Mouse (Mus musculus) CH12.LX (cell line): ENCODE measurements at regions not wholly inside any gene's neighbourhood (a gene's known extent, or its start where the extent isn't known, plus 50 kb on each side); places are given as distances from the start of the nearest gene placed in this dataset.

ENCODE experiments used
- CHD1 ChIP-seq: IDR thresholded peaks from 2 replicates; pipeline ENCODE4 v1.6.1; 2012; ENCODE audit warnings: low read depth, low read length, improper control_type of control experiment, inconsistent platforms
- CTCF ChIP-seq, 2 experiments: IDR thresholded peaks in 1 of 2; conservative IDR thresholded peaks in 1 of 2; 2 replicates each; pipeline ENCODE4 v1.5.1; 2011 to 2012; ENCODE audit warnings: low read depth in 2 of 2, low read length in 2 of 2, improper control_type of control experiment in 1 of 2, inconsistent platforms in 1 of 2, mild to moderate bottlenecking in 1 of 2, moderate library complexity in 1 of 2
- E2F4 ChIP-seq: IDR thresholded peaks from 2 replicates; pipeline ENCODE4 v1.6.1; 2011; ENCODE audit warnings: low read depth, low read length, improper control_type of control experiment; ENCODE audit not compliant: insufficient replicate concordance
- MAFK ChIP-seq: IDR thresholded peaks from 2 replicates; pipeline ENCODE4 v1.6.1; 2011; ENCODE audit warnings: low read length, improper control_type of control experiment; ENCODE audit not compliant: insufficient replicate concordance
- MEF2A ChIP-seq: IDR thresholded peaks from 2 replicates; pipeline ENCODE4 v1.6.1; 2014; ENCODE audit warnings: low read depth, mild to moderate bottlenecking, inconsistent platforms, low read length, improper control_type of control experiment, borderline replicate concordance
- MYC ChIP-seq: IDR thresholded peaks from 2 replicates; pipeline ENCODE4 v1.6.1; 2011; ENCODE audit warnings: low read depth, mild to moderate bottlenecking, improper control_type of control experiment, low read length
- POLR2A ChIP-seq: IDR thresholded peaks from 2 replicates; pipeline ENCODE4 v1.6.1; 2011; ENCODE audit warnings: low read depth, mild to moderate bottlenecking, improper control_type of control experiment, low read length
- TCF12 ChIP-seq: IDR thresholded peaks from 2 replicates; pipeline ENCODE4 v1.6.1; 2014; ENCODE audit warnings: low read depth, mild to moderate bottlenecking, inconsistent platforms, low read length, improper control_type of control experiment
- UBTF ChIP-seq: IDR thresholded peaks from 2 replicates; pipeline ENCODE4 v1.6.1; 2012; ENCODE audit warnings: low read depth, mild to moderate bottlenecking, inconsistent platforms, low read length, improper control_type of control experiment, moderate library complexity
- ZC3H11A ChIP-seq: IDR thresholded peaks from 2 replicates; pipeline ENCODE4 v1.6.1; 2012; ENCODE audit warnings: low read depth, mild to moderate bottlenecking, inconsistent platforms, low read length, improper control_type of control experiment
- ZNF384 ChIP-seq: IDR thresholded peaks from 2 replicates; pipeline ENCODE4 v1.6.1; 2012; ENCODE audit warnings: low read depth, low read length, improper control_type of control experiment, inconsistent platforms

- no peak for TF ChIP-seq POLR2A
- no peak for TF ChIP-seq CTCF (conservative IDR thresholded peaks at IDR 0.05 in 1 of 2, IDR thresholded peaks at IDR 0.05 in 1 of 2; ENCODE audit: low read depth in 2 of 2, low read length in 2 of 2)
- no peak for TF ChIP-seq CHD1
- TF ChIP-seq MEF2A, result no peak
- no peak for TF ChIP-seq ZC3H11A
- TF ChIP-seq ZNF384, result no peak
- no peak for TF ChIP-seq UBTF
- TF ChIP-seq E2F4, result no peak
- TF ChIP-seq MYC, result no peak
- no peak for TF ChIP-seq MAFK
- no peak for TF ChIP-seq TCF12
Measured at GRCm38 (mm10) chr7:128834894-128835293, 90.2 kb downstream of the Sec23ip start.
